Mouse (Mus musculus): ENCODE measurements around the gene Ctdspl. TPM values are rescaled to one million over a fixed set of nuclear protein-coding genes. Genes with fewer than 3 reads are reported as not detected.

The Ctdspl gene
- polyA plus RNA-seq, 1 experiment from 2014 or later: 7.9 TPM

DNA sequence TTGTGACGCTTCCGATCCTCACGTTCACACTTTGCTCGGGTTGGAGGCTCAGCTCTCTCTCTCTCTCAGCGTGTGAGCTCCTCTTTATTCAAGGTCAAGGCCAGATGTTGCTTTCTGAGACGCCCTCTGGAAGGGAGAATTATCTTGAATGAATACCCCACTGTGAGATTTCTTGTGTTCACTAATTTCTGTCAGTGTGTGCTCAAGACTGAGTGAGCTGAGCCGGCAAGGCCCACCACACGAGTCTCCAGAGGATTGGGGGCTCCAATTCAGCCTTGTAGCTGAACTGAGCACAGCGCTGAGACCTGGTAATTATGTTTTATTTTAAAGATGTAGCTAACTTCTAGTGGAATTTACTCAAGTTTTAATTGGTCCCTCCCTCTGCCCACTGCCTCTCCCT is 106.3 kb downstream of the Ctdspl start:
- H3K27ac ChIP-seq (replicated peaks): peak overlapping the region; percentile 82
- no peak overlapping the region for H3K9ac ChIP-seq (replicated peaks)
- 41% methylated on average over 9 of the region's 9 CpGs for whole genome bisulfite sequencing
- H3K9me3 ChIP-seq (replicated peaks): no peaks in the 10 kb centered on the region
- H3K4me3 ChIP-seq (replicated peaks): no peak overlapping the region
- no peak overlapping the region for H3K4me2 ChIP-seq
- H3K4me1 ChIP-seq: peaks cover 57% of the 10 kb centered on the region
- ATAC-seq (ENCODE audit: low FRiP score): no peak
- no peaks in the 10 kb centered on the region for H3K27me3 ChIP-seq (replicated peaks)
- no peaks in the 10 kb centered on the region; the same call in 1 of the 2 replicates for H3K36me3 ChIP-seq

DNA sequence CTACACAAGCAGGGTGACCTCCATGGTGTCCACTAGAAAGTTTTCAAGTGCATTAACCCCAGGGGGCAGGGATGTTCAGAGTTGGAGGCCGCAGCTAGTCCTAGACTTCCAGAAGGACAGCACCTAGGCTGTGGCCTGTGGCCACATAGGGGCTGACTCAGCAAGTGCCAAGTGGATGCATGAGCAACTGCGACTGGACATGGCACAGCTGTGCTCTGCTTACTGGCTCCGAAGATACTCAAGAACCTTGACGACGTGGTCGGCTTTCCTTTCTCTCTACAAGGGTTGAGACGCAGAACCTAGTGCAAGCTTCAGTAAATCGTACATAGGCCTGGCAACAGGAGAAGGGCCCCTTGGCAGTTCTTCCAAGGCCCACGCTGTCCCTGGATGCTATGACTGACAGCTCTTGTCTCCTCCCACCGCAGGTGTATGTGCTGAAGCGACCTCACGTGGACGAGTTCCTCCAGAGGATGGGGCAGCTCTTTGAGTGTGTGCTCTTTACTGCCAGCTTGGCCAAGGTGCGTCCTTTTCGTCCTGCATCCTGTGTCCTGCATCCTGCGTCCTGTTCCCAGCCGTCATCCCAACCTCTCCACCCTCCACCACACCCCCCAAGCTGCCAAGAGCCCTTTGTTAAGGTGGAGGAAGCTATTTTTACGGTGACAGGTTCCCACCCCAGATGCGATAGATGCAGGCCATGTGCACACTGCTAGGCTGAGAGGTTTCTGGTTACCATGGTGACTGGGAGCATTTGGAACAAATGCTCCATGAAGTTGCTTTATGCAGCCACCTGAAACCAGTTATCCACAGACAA is 107.1 kb downstream of the Ctdspl start:
- ATAC-seq (ENCODE audit: low FRiP score): peak; percentile 72
- Histone ChIP-seq H3K4me1 (peaks cover 57% of the 10 kb centered on the region), H3K36me3 (peaks cover 4% of the 10 kb centered on the region; the same call in 1 of the 2 replicates), H3K4me2 (no peak overlapping the region), H3K9me3 (replicated peaks) (no peaks in the 10 kb centered on the region), H3K27me3 (replicated peaks) (no peaks in the 10 kb centered on the region), H3K9ac (replicated peaks) (no peak overlapping the region), H3K4me3 (replicated peaks) (no peak overlapping the region), H3K27ac (replicated peaks) (peak overlapping the region; percentile 82)
- WGBS: 53% methylated on average over 19 of the region's 19 CpGs

GRCm38 (mm10) chr9:119034069-119034468 is 107.8 kb downstream of the Ctdspl start:
- H3K27ac ChIP-seq (replicated peaks): peak overlapping the region; percentile 82
- WGBS: 63% methylated on average over 8 of the region's 8 CpGs
- peak; percentile 61 for ATAC-seq (ENCODE audit: low FRiP score)
- H3K9me3 ChIP-seq (replicated peaks): no peaks in the 10 kb centered on the region
- H3K9ac ChIP-seq (replicated peaks): no peak overlapping the region
- H3K4me1 ChIP-seq: peaks cover 57% of the 10 kb centered on the region
- no peak overlapping the region for H3K4me3 ChIP-seq (replicated peaks)
- H3K36me3 ChIP-seq: peaks cover 7% of the 10 kb centered on the region; the same call in 1 of the 2 replicates
- no peak overlapping the region for H3K4me2 ChIP-seq
- no peaks in the 10 kb centered on the region for H3K27me3 ChIP-seq (replicated peaks)

DNA sequence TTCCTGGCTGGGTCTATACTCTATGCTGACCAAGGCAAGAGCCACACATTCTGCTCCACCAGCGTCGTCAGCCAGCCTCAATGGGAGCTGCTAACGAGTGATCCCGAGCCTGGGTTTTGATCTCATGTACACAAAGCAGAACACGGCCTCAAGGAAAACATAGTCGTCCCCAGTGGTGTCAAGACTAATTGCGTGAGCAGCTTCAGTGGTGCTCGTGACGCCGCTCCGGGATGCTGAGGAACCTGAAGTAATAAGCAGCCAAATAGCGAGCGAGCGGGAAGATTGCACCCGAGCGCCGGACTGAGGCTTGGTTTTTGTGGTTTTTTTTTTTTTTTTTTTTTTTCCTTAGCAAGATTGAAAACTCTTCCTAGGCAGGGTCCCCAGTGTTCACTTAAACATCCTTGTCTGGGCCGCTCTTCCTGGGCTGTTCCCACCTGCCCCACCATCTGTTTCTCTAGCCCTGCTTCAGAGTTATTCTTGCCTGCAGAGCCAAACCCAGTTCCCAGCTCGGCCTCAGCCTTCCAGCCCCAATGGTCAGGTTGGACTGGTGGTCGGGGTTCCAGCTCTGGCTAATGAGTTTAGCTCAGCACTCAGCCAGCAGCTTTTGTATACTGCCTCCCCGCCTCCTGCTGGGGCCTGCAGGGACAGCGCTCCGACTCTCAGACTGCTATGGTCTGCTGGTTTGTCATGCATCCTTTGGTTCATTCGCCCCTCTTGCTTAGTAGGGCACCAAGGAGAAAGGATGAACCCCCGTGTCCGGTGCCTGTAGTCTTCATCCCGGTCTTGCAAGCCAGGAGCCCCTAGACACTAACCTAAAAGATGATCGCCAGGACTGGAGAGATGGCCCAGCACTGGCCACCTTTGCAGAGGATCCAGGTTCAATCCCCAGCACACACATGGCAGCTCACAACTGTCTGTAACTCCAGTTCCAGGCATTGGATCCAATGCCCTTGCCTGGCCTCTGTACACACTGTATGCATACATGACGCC is 108.7 kb downstream of the Ctdspl start:
- H3K9me3 ChIP-seq (replicated peaks): no peaks in the 10 kb centered on the region
- H3K27ac ChIP-seq (replicated peaks): peak overlapping the region; percentile 82
- ATAC-seq (ENCODE audit: low FRiP score): peak; percentile 5; the same call in 1 of the 2 replicates
- peaks cover 58% of the 10 kb centered on the region for H3K4me1 ChIP-seq
- H3K9ac ChIP-seq (replicated peaks): no peak overlapping the region
- H3K36me3 ChIP-seq: peaks cover 7% of the 10 kb centered on the region; the same call in 1 of the 2 replicates
- WGBS: 47% methylated on average over 29 of the region's 29 CpGs
- H3K4me2 ChIP-seq: no peak overlapping the region
- H3K27me3 ChIP-seq (replicated peaks): no peaks in the 10 kb centered on the region
- no peak overlapping the region for H3K4me3 ChIP-seq (replicated peaks)

DNA sequence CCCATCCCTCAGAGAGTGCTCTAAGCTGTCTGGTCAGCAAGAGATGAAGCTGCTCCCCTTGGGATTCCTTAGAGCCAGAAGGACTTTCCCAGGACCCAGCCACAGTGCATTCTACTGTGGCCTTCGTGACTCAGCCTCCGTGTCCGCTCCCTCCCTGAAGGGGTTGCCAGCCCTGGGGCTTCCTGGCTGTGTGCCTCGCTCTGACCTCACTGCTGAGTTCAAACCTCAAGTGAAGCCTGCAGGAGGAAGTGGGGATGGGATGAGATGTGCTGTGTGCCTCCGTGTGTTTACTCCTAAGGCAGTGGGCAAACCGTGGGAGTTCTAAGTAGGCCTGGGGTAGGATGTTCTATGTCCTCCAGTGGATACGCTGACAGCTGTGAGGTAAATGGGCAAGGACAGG is 109.6 kb downstream of the Ctdspl start:
- H3K36me3 ChIP-seq: peaks cover 7% of the 10 kb centered on the region; the same call in 1 of the 2 replicates
- no peaks in the 10 kb centered on the region for H3K27me3 ChIP-seq (replicated peaks)
- no peak overlapping the region for H3K4me3 ChIP-seq (replicated peaks)
- no peak overlapping the region for H3K9ac ChIP-seq (replicated peaks)
- H3K9me3 ChIP-seq (replicated peaks): no peaks in the 10 kb centered on the region
- H3K4me1 ChIP-seq: peaks cover 64% of the 10 kb centered on the region
- H3K27ac ChIP-seq (replicated peaks): no peak overlapping the region; the same call in 1 of the 2 replicates
- H3K4me2 ChIP-seq: no peak overlapping the region
- ATAC-seq (ENCODE audit: low FRiP score): no peak
- WGBS: 75% methylated on average over 7 of the region's 7 CpGs

DNA sequence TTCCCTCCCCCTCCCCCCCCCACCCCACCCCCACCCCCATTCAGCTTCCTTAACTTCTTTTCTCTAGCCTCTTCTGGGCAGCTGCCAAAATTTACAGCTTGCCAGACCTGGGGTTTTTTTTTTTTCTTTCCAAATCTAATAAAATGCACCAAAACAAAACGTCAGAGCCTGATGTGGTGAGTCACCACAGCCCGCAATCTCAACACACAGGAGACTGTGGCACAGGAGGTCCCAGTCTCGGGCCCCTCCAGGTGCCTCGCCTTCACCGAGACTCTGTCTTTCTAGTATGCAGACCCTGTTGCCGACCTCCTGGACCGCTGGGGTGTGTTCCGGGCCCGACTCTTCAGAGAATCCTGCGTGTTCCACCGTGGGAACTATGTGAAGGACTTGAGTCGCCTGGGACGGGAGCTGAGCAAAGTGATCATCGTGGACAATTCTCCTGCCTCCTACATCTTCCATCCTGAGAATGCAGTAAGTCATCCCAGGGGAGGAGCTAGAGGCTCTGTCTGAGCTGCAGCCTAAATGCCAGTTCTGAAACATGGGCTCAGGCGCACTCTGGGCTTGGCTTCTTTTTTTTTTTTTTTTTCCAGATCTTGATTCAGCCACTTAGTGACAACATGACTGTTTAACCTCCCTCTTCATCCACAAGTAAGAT is 111.0 kb downstream of the Ctdspl start:
- Histone ChIP-seq H3K9ac (replicated peaks) (no peak overlapping the region), H3K36me3 (peaks cover 14% of the 10 kb centered on the region), H3K4me1 (peaks cover 52% of the 10 kb centered on the region), H3K4me3 (replicated peaks) (no peak overlapping the region), H3K27ac (replicated peaks) (peak overlapping the region; percentile 49; the same call in 1 of the 2 replicates), H3K27me3 (replicated peaks) (no peaks in the 10 kb centered on the region), H3K4me2 (no peak overlapping the region), H3K9me3 (replicated peaks) (no peaks in the 10 kb centered on the region)
- ATAC-seq (ENCODE audit: low FRiP score): no peak
- 63% methylated on average over 15 of the region's 15 CpGs for WGBS

DNA sequence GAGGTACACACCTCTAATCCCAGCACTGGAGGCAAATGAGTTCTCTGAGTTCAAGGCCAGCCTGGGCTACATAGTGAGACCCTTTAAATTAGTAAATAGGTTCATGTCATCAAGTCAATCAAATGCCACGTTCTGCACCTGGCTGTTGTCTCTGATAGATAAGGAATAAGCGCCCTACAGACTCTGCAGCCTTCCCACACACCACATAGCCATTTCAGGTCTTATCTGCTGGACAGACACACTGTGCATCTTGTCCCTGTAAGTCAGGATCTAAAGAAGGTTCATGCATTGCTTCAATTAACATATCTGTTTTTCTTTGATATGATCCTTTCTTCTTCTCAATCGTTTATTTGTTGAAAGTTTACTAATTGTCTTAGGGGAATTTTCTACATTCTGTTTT is 112.3 kb downstream of the Ctdspl start:
- peaks cover 39% of the 10 kb centered on the region for H3K4me1 ChIP-seq
- H3K27me3 ChIP-seq (replicated peaks): no peaks in the 10 kb centered on the region
- no peak overlapping the region for H3K9ac ChIP-seq (replicated peaks)
- H3K27ac ChIP-seq (replicated peaks): no peak overlapping the region
- peaks cover 14% of the 10 kb centered on the region for H3K36me3 ChIP-seq
- no peak for ATAC-seq (ENCODE audit: low FRiP score)
- no peak overlapping the region for H3K4me3 ChIP-seq (replicated peaks)
- 91% methylated on average over 3 of the region's 3 CpGs for WGBS
- no peaks in the 10 kb centered on the region for H3K9me3 ChIP-seq (replicated peaks)
- no peak overlapping the region for H3K4me2 ChIP-seq

- Histone ChIP-seq H3K4me3 (replicated peaks) (no peak overlapping the region), H3K27me3 (replicated peaks) (no peaks in the 10 kb centered on the region), H3K9me3 (replicated peaks) (no peaks in the 10 kb centered on the region), H3K4me2 (no peak overlapping the region), H3K27ac (replicated peaks) (0 out of 2 replicates have a peak overlapping the region, but pooled peaks have one; percentile 34), H3K36me3 (peaks cover 14% of the 10 kb centered on the region), H3K4me1 (peaks cover 22% of the 10 kb centered on the region), H3K9ac (replicated peaks) (no peak overlapping the region)
- no peak for ATAC-seq (ENCODE audit: low FRiP score)
- 76% methylated on average over 15 of the region's 15 CpGs for WGBS
These were observed 114.0 kb downstream of the Ctdspl start for GRCm38 (mm10) chr9:119040101-119040775.

- peaks cover 10% of the 10 kb centered on the region; the same call in 1 of the 2 replicates for H3K27me3 ChIP-seq (replicated peaks)
- no peak for ATAC-seq (ENCODE audit: low FRiP score)
- no peak overlapping the region for H3K9ac ChIP-seq (replicated peaks)
- H3K27ac ChIP-seq (replicated peaks): no peak overlapping the region
- 84% methylated on average over 11 of the region's 11 CpGs for WGBS
- peaks cover 12% of the 10 kb centered on the region for H3K4me1 ChIP-seq
- H3K4me2 ChIP-seq: no peak overlapping the region
- no peak overlapping the region for H3K4me3 ChIP-seq (replicated peaks)
- H3K36me3 ChIP-seq: no peaks in the 10 kb centered on the region
- no peaks in the 10 kb centered on the region for H3K9me3 ChIP-seq (replicated peaks)
These were observed 122.1 kb downstream of the Ctdspl start for GRCm38 (mm10) chr9:119048182-119048903.

GRCm38 (mm10) chr9:119051158-119051557 is 124.9 kb downstream of the Ctdspl start:
- no peak for ATAC-seq (ENCODE audit: low FRiP score)
- Histone ChIP-seq H3K4me2 (no peak overlapping the region), H3K9me3 (replicated peaks) (no peaks in the 10 kb centered on the region), H3K4me3 (replicated peaks) (no peak overlapping the region), H3K27ac (replicated peaks) (no peak overlapping the region), H3K27me3 (replicated peaks) (peaks cover 17% of the 10 kb centered on the region; the same call in 1 of the 2 replicates), H3K4me1 (peaks cover 12% of the 10 kb centered on the region), H3K9ac (replicated peaks) (no peak overlapping the region), H3K36me3 (no peaks in the 10 kb centered on the region)
- 80% methylated on average over 2 of the region's 2 CpGs for WGBS

Measured in neural tube, embryonic 15.5 days (tissue).